Mouse (Mus musculus) thymus, adult 2 months (tissue): ENCODE results near the gene Mfap3. TPM values are rescaled to one million over a fixed set of nuclear protein-coding genes. Genes with fewer than 3 reads are reported as not detected.

Source experiments
- DNase-seq: peaks from one replicate; pipeline ENCODE4 v3.0.0; 2021
- H3K27ac ChIP-seq: fragments of 200-500 bp; 2 replicates; pipeline ENCODE4 v1.5.1; 2012; ENCODE audit warnings: low read length, control low read depth; ENCODE audit not compliant: control insufficient read depth, insufficient read depth
- H3K27me3 ChIP-seq: fragments of 200-500 bp; 2 replicates; pipeline ENCODE4 v1.6.1; 2012; ENCODE audit warnings: mild to moderate bottlenecking, low read length, moderate library complexity, mixed read lengths; ENCODE audit not compliant: control insufficient read depth, insufficient read depth
- H3K36me3 ChIP-seq: fragments of 200-500 bp; 2 replicates; pipeline ENCODE4 v1.6.1; 2012; ENCODE audit warnings: mild to moderate bottlenecking, low read length, moderate library complexity; ENCODE audit not compliant: control insufficient read depth, insufficient read depth
- H3K4me1 ChIP-seq: fragments of 200-500 bp; replicated peaks from 2 replicates; pipeline ENCODE4 v1.6.1; 2012; ENCODE audit warnings: low read length; ENCODE audit not compliant: control insufficient read depth, insufficient read depth
- H3K4me3 ChIP-seq: fragments of 200-500 bp; 2 replicates; pipeline ENCODE4 v1.5.1; 2012; ENCODE audit warnings: mild to moderate bottlenecking, low read length, control low read depth, moderate library complexity; ENCODE audit not compliant: control insufficient read depth, insufficient read depth
- CTCF ChIP-seq: fragments of 200-500 bp; IDR thresholded peaks from 2 replicates; pipeline ENCODE4 v1.5.1; 2012; ENCODE audit warnings: mild to moderate bottlenecking, control low read depth, low read length, moderate library complexity, borderline replicate concordance; ENCODE audit not compliant: control insufficient read depth, poor library complexity, insufficient read depth; ENCODE audit errors: extremely low read depth
- POLR2A ChIP-seq: fragments of 200-500 bp; IDR thresholded peaks from 2 replicates; pipeline ENCODE4 v1.6.1; 2012; ENCODE audit warnings: mild to moderate bottlenecking, low read length, control low read depth, moderate library complexity; ENCODE audit not compliant: control insufficient read depth, poor library complexity, insufficient read depth; ENCODE audit errors: extremely low read depth
- WGBS: fragments of 180-500 bp; shearing (Covaris S2); methylation state at CpG from one replicate; pipeline ENCODE4 v1.1.7; 2018; 5-methylcytosine and 5-hydroxymethylcytosine counted together
- polyA plus RNA-seq: library from polyadenylated mRNA; depleted of rRNA; stranded (reverse); fragments of >200 nt; gene quantifications from 2 replicates; pipeline ENCODE4 v1.2.3, GENCODE M21; 2012

The Mfap3 gene
- polyA plus RNA-seq, 1 experiment, result 20.6 TPM

GRCm38 (mm10) chr11:57488436-57488835 lies 30.0 kb upstream of the Mfap3 start:
- TF ChIP-seq CTCF (no peak), POLR2A (no peak)
- 94% methylated on average over 5 of the region's 5 CpGs for WGBS

DNA sequence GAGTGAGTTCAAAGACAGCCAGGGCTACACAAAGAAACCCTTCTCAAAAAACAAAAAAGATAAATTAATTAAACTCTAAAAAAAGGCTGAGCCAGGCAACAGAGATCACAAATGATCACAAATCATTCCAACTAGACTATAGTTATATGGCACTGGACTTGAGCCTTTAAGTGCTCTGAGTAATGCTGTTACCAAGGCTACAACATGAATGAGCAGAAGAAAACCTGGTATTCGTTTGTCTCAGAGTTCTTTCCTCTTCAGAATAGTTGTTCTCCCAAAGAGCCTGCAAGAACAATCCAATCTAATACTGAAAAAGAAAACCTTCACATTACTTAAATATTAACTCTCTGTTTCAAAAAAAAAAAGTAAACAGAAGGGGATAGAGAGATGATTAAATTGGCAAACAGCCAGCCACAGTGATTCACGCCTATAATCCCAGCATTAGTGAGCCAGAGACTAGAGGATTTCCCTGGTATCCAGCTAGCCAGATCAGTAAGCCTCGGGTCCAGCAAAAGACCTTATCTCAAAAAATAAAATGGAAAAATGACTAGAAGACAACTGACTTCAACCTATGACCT lies 21.9 kb upstream of the Mfap3 start:
- TF ChIP-seq POLR2A (no peak), CTCF (no peak)
- no peak overlapping the region for H3K27ac ChIP-seq
- peaks cover 53% of the 10 kb centered on the region for H3K36me3 ChIP-seq
- H3K27me3 ChIP-seq, result no peaks in the 10 kb centered on the region
- WGBS, result 97% methylated on average over 3 of the region's 3 CpGs
- no peak overlapping the region for H3K4me3 ChIP-seq
- H3K4me1 ChIP-seq, result no peaks in the 10 kb centered on the region
- DNase-seq, result no peak

More at GRCm38 (mm10) chr11:57488436-57488835, 30.0 kb upstream of the Mfap3 start:
- Histone ChIP-seq H3K4me3 (no peak overlapping the region), H3K27me3 (no peaks in the 10 kb centered on the region), H3K27ac (no peak overlapping the region), H3K4me1 (no peaks in the 10 kb centered on the region), H3K36me3 (peaks cover 58% of the 10 kb centered on the region)
- DNase-seq, result no peak

DNA sequence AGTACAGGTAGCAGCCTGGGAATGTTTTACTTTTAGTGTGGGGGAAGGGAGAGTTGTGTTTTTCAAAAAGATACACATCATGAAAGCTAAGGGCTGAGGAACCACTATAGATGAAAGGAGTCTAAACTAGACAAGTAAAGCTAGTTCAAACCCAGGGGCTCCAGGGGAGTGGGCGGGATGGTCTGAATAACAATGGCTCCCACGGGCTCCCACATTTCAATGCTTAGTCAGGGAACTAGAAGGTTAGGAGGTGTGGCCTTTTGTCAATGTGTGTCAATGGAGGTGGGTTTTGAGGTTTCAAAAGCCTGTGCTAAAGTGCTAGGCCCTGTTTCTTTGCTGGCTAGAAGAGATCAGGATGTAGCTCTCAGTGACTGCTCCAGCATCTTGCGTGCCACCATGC lies 20.8 kb upstream of the Mfap3 start:
- H3K36me3 ChIP-seq, result peaks cover 50% of the 10 kb centered on the region
- no peaks in the 10 kb centered on the region for H3K27me3 ChIP-seq
- no peak overlapping the region for H3K27ac ChIP-seq
- TF ChIP-seq CTCF (no peak), POLR2A (no peak)
- no peak for DNase-seq
- 94% methylated on average over 3 of the region's 3 CpGs for WGBS
- no peak overlapping the region for H3K4me3 ChIP-seq
- H3K4me1 ChIP-seq, result no peaks in the 10 kb centered on the region

DNA sequence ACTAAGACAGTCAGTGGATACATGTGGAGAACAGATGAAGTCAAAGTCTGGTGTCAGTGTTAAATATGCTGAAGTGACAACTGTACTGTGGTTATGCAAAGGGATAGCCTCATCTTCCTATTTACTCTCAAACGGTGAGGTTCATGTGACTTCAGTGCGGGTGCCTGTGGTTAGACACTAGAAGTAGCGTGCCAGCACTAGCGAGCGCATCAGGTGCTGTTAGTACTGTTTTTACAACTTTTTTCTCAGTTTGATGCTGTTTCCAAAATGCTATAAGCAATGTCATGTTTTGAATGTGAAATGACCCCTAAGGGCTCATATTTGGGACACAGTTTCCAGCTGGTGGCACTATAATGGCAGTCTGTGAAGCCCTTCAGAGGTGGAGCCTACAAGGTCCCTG lies 20.2 kb upstream of the Mfap3 start:
- Histone ChIP-seq H3K36me3 (peaks cover 53% of the 10 kb centered on the region), H3K27ac (no peak overlapping the region), H3K4me3 (no peak overlapping the region), H3K4me1 (no peaks in the 10 kb centered on the region), H3K27me3 (no peaks in the 10 kb centered on the region)
- DNase-seq, result no peak
- TF ChIP-seq POLR2A (no peak), CTCF (no peak)
- WGBS, result 95% methylated on average over 5 of the region's 5 CpGs

- Histone ChIP-seq H3K27me3 (no peaks in the 10 kb centered on the region), H3K4me1 (no peaks in the 10 kb centered on the region), H3K36me3 (peaks cover 73% of the 10 kb centered on the region), H3K4me3 (no peak overlapping the region), H3K27ac (no peak overlapping the region)
- over 99% methylated on average over 5 of the region's 5 CpGs for WGBS
- no peak for TF ChIP-seq POLR2A
- no peak for TF ChIP-seq CTCF
- no peak for DNase-seq
Observed at GRCm38 (mm10) chr11:57503155-57503554, 15.3 kb upstream of the Mfap3 start.

GRCm38 (mm10) chr11:57506899-57507298 lies 11.6 kb upstream of the Mfap3 start:
- Histone ChIP-seq H3K27ac (no peak overlapping the region), H3K4me1 (no peaks in the 10 kb centered on the region), H3K4me3 (no peak overlapping the region), H3K27me3 (no peaks in the 10 kb centered on the region), H3K36me3 (peaks cover 75% of the 10 kb centered on the region)
- WGBS, result 95% methylated on average over 6 of the region's 6 CpGs
- no peak for TF ChIP-seq POLR2A
- TF ChIP-seq CTCF, result no peak
- no peak for DNase-seq

GRCm38 (mm10) chr11:57515218-57515617 lies 3.2 kb upstream of the Mfap3 start:
- no peak overlapping the region for H3K4me3 ChIP-seq
- WGBS, result 55% methylated on average over 5 of the region's 5 CpGs
- no peak for TF ChIP-seq CTCF
- no peak for TF ChIP-seq POLR2A
- peaks cover 37% of the 10 kb centered on the region for H3K36me3 ChIP-seq
- no peaks in the 10 kb centered on the region for H3K4me1 ChIP-seq
- no peaks in the 10 kb centered on the region for H3K27me3 ChIP-seq
- H3K27ac ChIP-seq, result no peak overlapping the region
- no peak for DNase-seq
